Mouse (Mus musculus): ENCODE measurements around the gene Cyp11a1. TPM values are rescaled to one million over a fixed set of nuclear protein-coding genes. Genes with fewer than 3 reads are reported as not detected.

Cyp11a1 gene
- polyA plus RNA-seq, 1 experiment from 2014 or later, result 0.38 TPM

Other genes with a start within 250 kb of the Cyp11a1 start
- 80.0 and 84.9 TPM in 2 replicates for gene Clk3, start 240.6 kb upstream of the Cyp11a1 start, polyA plus RNA-seq (2015; fragmentation: Nextera tagmentation; extraction: Ambion mirVana)
- gene Arid3b, start 169.6 kb upstream of the Cyp11a1 start, polyA plus RNA-seq (2015; fragmentation: Nextera tagmentation; extraction: Ambion mirVana), result 15.1 and 18.0 TPM in 2 replicates
- gene Ubl7, start 95.4 kb upstream of the Cyp11a1 start, polyA plus RNA-seq (2015; fragmentation: Nextera tagmentation; extraction: Ambion mirVana), result 169 and 170 TPM in 2 replicates
- 1.9 and 2.7 TPM in 2 replicates for gene Sema7a, start 66.3 kb upstream of the Cyp11a1 start, polyA plus RNA-seq (2015; fragmentation: Nextera tagmentation; extraction: Ambion mirVana)
- gene Stra6, start 57.4 kb downstream of the Cyp11a1 start, polyA plus RNA-seq (2015; fragmentation: Nextera tagmentation; extraction: Ambion mirVana), result 8.1 and 9.9 TPM in 2 replicates
- 0.73 and 0.80 TPM in 2 replicates for gene Ccdc33, start 112.4 kb downstream of the Cyp11a1 start, polyA plus RNA-seq (2015; fragmentation: Nextera tagmentation; extraction: Ambion mirVana)
- gene Islr, start 197.9 kb downstream of the Cyp11a1 start, polyA plus RNA-seq (2015; fragmentation: Nextera tagmentation; extraction: Ambion mirVana), result 21.4 and 25.3 TPM in 2 replicates
- gene Islr2, start 197.9 kb downstream of the Cyp11a1 start, polyA plus RNA-seq (2015; fragmentation: Nextera tagmentation; extraction: Ambion mirVana), result 36.8 and 51.7 TPM in 2 replicates
- 4.1 and 4.8 TPM in 2 replicates for gene Pml, start 243.4 kb downstream of the Cyp11a1 start, polyA plus RNA-seq (2015; fragmentation: Nextera tagmentation; extraction: Ambion mirVana)
- gene Stoml1, start 246.8 kb downstream of the Cyp11a1 start, polyA plus RNA-seq (2015; fragmentation: Nextera tagmentation; extraction: Ambion mirVana), result 94.8 and 97.2 TPM in 2 replicates